Mouse (Mus musculus): Measurements from ENCODE around the gene H2afy. TPM values are rescaled to one million over a fixed set of nuclear protein-coding genes. Genes with fewer than 3 reads are reported as not detected.

Gene H2afy
- 77.4 and 109 TPM in 2 replicates for polyA plus RNA-seq (2012; rRNA removed)

- no peak for DNase-seq (ENCODE audit: low read depth)
Observed at GRCm38 (mm10) chr13:56136200-56136599, at the start of gene H2afy. TSS of gene H2afy (minus strand) at chr13:56136361.

DNA sequence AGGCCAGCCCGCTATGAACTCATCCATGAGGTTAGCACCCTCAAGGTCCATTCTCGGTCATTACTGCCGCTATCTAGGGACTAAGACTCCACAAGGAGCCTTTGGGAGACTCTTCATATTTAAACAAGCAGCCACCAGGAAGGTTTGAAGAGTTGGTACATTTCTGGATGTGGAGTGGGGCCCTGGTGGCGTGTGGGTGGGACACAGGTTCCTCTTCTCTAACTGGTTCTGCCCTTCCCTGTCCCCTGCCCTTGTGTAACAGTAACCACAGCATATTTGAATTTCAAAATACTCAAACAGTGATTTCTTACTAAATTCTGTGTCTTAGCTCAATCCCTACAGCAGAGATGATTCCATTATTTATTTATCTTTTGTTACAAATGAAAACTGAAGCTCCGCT is 47.5 kb upstream of the H2afy start:
- no peak for DNase-seq (ENCODE audit: low read depth)

DNA sequence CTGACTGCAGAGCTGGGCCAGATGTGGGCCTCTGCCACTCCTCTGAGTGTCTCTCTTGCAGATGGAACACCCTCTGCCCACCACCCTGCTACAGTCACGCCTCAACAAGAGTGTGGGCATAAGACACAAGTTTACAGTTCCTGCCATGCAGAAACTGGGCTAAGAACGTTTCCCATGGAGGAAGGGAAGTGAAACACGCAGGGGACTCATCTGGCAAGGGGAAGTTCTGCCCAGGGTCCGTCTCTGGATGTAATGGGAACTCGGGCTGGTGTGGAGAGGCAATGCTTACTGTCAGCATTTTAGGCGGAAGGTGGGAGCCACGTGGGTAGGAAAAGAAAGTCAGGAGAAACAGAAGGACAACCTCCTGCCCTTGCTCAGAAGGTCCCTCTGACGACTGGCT is 45.3 kb upstream of the H2afy start:
- no peak for DNase-seq (ENCODE audit: low read depth)

DNA sequence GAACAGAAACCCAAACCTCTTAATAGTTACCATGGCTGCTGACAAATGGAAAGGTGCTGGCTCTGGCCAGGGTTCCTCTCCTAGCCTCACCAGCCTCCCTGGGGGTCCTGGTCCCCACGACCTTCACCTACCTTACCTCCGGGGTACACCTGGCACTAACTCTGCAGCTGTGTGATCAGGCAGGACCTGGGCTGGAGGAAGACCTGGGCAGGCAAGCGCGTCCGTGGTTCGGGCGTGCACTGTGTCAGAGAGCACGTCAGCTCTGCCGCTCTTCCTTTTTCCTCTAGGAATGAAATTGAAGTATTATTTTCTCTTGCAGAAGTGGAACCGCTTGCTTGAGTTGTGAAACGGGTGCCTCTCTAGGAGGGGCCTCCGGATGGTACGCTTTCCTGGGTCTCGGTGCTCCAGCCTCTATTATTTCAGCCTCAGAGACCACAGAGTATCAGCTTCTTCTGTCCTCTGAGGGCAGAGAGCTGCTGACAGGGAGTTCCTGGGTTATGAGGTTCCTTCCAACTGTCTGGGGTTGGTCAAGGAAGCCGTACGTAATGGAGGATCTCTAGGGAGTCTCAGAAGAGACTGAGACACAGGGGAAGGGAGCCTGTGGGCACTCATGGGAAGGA is 42.4 kb upstream of the H2afy start, which contains the start of gene Tifab:
Tifab (minus strand) TSS at position 470 of the 620 bp plus-strand sequence.
- no peak for DNase-seq (ENCODE audit: low read depth)

GRCm38 (mm10) chr13:56176310-56176709 is 40.1 kb upstream of the H2afy start:
- no peak for DNase-seq (ENCODE audit: low read depth)

- DNase-seq (ENCODE audit: low read depth): no peak
Observed at GRCm38 (mm10) chr13:56175848-56176247, 39.7 kb upstream of the H2afy start.

DNA sequence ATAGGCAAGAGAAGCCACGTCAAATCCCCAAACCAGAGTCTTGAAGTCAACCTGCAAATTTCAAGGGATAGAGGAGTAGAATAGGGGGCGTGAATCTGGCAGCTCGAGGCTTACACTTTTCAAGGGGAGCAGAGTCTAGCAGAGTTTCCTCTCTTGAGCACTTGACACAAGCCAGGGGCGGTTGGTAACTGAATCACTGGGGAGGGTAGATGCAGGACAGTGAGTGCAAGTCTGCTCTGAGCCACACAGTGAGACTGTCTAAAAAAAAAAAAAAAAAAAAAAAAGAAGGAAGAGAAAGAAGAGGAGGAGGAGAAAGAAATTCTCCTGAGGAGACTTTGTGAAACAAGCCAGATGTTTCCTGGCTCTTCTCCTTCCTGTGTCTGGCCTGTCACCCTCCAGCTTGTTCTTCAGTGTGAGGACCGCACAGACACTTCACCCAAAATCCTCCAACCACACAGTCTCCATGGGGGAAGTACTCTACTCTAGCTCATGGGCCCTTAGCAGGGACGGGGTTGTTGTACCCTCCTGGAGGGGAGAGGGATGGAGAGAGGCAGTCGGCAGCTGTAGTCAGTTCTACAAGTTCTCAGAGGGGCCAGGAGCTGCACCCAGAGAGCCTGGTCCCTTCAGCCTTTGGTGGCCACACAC is 36.9 kb upstream of the H2afy start:
- no peak for DNase-seq (ENCODE audit: low read depth)

DNA sequence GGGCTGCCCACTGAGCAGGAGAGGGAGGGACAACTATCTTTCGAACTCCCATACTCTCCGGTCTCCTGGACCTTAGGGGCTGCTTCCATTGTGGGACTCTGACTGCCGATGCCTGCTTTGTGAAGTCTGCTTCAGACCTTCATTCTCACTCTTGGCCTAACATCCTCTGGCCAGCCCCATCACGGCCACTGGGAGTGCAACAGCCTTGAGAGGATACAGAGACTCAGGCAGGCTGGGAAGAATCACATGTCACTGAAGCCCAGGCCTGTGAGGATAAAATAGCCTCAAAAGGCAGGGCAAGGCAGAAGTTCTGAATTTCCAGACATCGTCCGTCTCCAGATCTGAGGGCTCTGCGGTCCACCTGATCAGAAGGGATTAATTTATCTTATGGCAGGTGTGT is 35.9 kb upstream of the H2afy start:
- DNase-seq (ENCODE audit: low read depth): no peak

DNA sequence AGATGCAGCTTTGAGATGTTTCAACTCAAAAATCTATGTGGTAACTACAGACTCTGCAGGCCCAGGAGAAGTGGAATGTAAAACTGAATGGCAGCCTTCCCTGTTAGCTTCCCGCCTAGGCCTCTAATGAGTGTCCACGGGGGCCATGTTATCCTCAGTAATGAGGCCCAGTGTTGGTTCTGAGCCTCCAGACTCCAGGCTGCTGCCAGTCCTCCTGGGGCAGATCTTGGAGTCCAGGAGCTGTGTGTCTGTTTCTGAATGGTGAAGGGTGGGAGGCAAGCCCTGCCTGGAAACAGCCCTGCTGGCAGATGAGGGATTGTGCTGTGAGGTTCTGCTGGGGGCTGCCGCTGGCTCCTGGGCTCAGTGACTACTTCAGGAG is 32.2 kb upstream of the H2afy start:
- no peak for DNase-seq (ENCODE audit: low read depth)

DNA sequence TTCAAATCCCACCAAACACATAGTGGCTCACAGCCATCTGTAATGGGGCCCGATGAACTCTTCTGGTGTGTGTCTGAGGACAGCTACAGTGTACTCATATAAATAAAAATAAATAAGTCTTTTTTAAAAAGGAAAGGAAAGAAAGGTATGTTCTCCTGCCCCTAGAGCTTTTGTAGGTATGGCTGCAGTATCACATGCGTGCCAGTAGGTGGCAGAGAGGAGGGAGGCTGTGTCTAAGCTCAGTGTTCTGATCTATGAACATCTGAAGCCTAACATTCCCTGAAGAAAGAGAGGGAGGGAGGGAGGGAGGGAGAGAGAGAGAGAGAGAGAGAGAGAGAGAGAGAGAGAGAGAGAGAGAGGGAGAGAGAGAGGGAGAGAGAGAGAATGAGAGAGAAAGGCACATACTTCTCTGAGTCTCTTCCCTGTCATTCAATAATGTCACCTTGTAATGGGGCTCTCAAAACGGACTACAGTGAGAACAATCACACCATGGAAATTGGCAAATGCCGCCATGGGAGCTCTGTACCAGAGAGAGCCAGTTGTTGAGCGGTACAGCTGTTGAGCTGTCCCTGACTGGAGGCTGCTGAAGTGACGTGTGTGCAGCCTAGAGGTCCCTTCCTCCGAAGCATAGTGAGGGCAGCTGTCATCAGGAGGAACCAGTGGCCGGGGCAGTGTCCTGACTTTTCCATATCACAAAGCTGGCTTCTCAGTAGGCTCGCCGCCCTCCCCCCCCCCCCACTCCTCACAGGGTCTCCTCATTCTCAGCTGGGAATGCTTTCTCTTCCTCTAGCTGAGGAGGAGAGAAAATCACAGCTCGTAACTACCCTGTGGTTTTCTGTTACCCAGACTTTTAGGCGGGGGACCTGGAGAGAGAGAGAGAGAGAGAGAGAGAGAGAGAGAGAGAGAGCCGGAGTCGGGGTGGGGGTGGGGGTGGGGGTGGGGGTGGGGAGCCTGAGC is 31.6 kb upstream of the H2afy start:
- DNase-seq (ENCODE audit: low read depth): no peak

DNA sequence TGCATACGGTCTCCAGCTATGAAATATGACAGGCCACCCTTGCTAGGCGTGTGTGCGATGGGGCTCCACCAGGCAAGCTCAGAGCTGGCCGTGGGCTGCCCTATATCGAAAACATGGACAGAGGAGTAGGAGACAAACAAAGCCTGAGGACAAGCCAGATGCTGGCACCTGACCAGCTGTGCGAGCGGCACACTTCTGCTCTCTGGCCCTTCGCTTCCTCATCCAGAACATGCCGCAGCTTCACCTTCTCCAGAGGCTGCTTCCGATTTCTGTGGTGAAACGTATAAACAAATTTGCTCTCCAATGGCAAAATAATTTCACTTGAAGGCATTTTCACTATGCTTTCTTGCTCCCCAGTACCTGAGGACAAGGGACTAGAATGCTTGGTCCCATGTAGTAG is 29.4 kb upstream of the H2afy start:
- DNase-seq (ENCODE audit: low read depth): no peak

- DNase-seq (ENCODE audit: low read depth): no peak
Observed at GRCm38 (mm10) chr13:56164372-56164771, 28.2 kb upstream of the H2afy start.

DNA sequence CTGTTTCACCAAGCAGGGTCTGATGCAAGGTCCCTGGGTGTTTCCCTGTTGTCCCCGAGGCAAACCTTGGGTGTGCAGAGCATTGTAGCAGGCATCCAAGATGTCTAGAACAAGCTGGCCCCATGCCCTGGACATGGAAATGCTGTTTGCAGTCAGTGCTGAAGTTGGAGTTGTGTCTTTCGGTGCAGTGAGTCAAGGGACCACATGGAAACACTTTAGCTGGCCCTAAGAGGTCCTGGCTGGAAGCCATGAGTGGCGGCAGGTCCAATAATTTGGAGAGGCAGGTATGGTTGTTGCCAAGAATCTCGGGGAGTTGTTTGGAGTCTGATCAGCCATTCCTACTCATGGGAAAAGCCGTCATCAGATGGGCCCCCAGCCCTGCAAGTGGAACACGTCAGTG is 27.6 kb upstream of the H2afy start:
- DNase-seq (ENCODE audit: low read depth): no peak

DNA sequence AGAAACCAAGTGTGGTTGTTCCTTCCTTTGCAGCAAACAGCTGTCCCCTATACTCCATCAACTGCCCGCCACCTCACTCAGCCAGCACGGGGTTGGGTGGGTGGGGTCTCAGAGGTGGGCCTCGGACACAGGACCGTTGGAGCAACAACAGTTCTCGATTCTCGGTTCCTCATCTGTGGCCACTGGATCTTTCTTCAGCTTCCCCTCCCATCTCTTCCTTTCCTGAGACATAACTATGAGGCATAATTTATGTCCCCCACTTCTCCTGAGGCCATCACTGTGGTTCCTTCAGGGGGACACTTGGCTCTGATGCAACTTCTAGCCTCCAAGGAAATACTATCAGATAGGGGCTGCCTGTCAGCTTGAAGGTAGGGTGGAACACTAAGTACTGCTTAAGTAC is 26.7 kb upstream of the H2afy start:
- DNase-seq (ENCODE audit: low read depth): no peak

GRCm38 (mm10) chr13:56159614-56160363 is 23.6 kb upstream of the H2afy start:
- no peak for DNase-seq (ENCODE audit: low read depth)

GRCm38 (mm10) chr13:56159016-56159601 is 22.9 kb upstream of the H2afy start:
- DNase-seq (ENCODE audit: low read depth): no peak

DNA sequence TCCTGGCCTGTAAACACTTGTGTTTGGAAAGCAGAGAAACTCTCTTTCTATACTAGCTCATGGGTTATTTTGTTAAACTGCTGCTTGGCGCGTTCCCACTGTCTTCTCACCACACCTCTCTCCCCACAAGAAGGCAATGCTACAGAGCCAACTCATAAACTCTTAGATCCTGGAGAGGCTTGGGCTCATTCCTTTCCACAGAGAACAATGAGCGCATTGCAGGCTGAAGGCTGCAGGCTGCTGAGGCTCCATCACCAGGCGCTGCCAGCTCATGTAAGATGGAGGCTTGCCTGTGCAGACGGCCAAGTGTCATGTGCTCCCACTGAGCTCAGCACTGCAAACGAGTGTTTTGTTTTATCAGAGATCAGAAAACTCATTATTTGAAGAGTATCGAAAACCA is 19.5 kb upstream of the H2afy start:
- DNase-seq (ENCODE audit: low read depth): no peak

DNA sequence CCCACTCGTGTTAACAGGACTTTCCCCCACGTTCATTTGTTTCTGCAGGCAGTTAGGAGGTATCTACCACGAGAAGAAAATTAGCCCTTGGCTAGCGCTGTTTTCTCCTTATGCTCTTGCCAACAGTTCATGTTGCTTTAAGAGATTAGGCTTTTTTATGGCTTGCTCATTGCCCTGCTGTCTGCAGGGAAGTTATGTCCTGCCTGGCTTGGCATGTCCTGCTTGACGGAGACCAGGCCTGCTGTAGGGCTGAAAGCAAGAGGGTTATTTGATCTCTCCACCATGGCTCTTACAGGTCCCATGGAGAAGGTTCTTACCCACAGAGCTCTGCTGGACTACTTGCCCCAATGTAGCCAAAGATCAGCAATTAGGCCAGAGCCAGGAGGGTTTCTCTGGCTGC is 18.9 kb upstream of the H2afy start:
- no peak for DNase-seq (ENCODE audit: low read depth)

DNA sequence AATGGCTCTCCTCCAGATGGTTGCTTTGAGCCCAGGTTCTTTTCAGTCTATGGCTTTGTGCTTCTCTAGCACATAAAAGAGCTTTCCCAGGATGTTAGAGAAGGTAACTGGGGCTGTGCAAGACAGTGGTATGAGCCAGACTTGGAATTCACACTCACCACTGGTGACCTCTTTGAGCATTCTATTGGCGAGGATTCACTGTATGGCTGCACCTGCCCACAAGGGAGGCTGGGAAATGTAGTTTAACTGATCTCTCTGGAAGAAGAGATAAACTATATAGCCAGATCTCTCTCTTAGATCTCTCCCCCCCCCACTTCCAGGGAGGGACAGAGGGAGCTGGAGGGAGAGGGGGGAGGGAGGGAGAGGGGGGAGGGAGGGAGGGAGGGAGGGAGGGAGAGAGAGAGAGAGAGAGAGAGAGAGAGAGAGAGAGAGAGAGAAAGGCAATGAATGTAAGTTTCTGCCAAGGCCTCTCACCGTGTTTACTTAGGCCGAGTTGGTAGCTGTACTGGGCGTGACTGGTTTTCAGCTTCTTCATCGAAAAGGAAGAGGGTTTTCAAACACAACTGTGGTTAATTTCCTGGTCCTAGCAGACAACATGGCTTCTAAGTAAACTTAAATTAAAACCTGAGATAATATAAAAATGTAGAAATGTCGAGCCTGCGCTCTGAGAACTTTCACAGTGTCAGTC is 16.8 kb upstream of the H2afy start:
- no peak for DNase-seq (ENCODE audit: low read depth)

- DNase-seq (ENCODE audit: low read depth): no peak
Observed at GRCm38 (mm10) chr13:56151404-56152226, 15.5 kb upstream of the H2afy start.
